Mouse (Mus musculus): ENCODE data around the gene Fam107a. TPM values are rescaled to one million over a fixed set of nuclear protein-coding genes. Genes with fewer than 3 reads are reported as not detected.

The Fam107a gene
- polyA plus RNA-seq, 1 experiment from 2014 or later = 0.11 TPM

DNA sequence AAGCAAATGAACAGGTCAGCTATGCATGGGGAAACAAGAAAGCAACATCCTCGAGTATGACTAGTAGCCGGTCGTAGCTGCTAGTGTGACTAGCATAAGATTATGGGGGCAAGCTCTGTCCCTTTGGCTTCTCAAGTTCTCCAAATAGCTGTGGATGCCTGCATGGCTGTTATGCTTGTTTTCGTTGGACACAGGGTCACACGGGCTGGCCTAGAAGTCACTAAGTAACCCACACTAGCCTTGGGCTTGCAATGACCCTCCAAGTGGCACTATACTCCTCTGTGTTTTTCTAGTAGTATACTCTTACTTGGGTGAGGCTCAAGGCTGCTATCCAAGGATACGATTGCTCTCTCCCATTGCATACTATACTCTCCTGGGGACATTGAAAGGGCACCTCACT is 2.7 kb downstream of the Fam107a start:
- no peaks in the 10 kb centered on the region for H3K36me3 ChIP-seq
- no peak overlapping the region for H3K27ac ChIP-seq (ENCODE audit: poor library complexity, severe bottlenecking)
- no peak overlapping the region for H3K4me3 ChIP-seq
- H3K4me1 ChIP-seq (replicated peaks) = peaks cover 19% of the 10 kb centered on the region
- no peak overlapping the region for H3K9ac ChIP-seq
- peaks cover 42% of the 10 kb centered on the region for H3K27me3 ChIP-seq (replicated peaks)
- ATAC-seq (ENCODE audit: insufficient number of reproducible peaks, low FRiP score) = no peak
- no peak overlapping the region for H3K4me2 ChIP-seq
- 80% methylated on average over 6 of the region's 6 CpGs for WGBS
- no peaks in the 10 kb centered on the region for H3K9me3 ChIP-seq (replicated peaks)

GRCm38 (mm10) chr14:8314536-8314935 is 3.3 kb downstream of the Fam107a start:
- Histone ChIP-seq H3K4me1 (replicated peaks) (peaks cover 25% of the 10 kb centered on the region), H3K36me3 (no peaks in the 10 kb centered on the region), H3K27ac (ENCODE audit: poor library complexity, severe bottlenecking) (no peak overlapping the region), H3K9me3 (replicated peaks) (no peaks in the 10 kb centered on the region), H3K4me2 (no peak overlapping the region), H3K9ac (no peak overlapping the region), H3K27me3 (replicated peaks) (peaks cover 42% of the 10 kb centered on the region), H3K4me3 (no peak overlapping the region)
- ATAC-seq (ENCODE audit: insufficient number of reproducible peaks, low FRiP score) = no peak
- WGBS = 29% methylated on average over 3 of the region's 3 CpGs

DNA sequence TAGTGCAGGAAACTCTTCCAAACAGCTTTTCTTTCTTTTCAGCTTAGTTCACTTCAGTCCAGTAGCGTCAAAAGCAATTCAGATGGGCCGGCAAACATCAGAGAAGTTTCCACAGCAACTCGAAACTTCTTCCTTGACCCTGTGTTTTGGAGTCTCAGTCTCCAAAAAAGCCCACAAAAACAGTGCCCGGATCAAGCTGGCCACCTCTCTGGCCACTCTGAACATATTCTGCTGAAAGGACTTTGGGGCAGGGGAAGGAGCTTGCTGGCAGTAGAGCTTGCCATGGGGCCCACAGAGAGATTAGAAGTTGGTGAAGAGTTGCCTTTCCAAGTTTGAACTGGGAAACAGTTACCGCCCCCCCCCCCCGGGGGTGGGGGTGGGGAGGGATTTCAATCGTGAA is 3.9 kb downstream of the Fam107a start:
- Histone ChIP-seq H3K27me3 (replicated peaks) (peaks cover 40% of the 10 kb centered on the region), H3K36me3 (no peaks in the 10 kb centered on the region), H3K9ac (no peak overlapping the region), H3K27ac (ENCODE audit: poor library complexity, severe bottlenecking) (no peak overlapping the region), H3K9me3 (replicated peaks) (no peaks in the 10 kb centered on the region), H3K4me2 (no peak overlapping the region), H3K4me1 (replicated peaks) (peaks cover 28% of the 10 kb centered on the region), H3K4me3 (no peak overlapping the region)
- no peak for ATAC-seq (ENCODE audit: insufficient number of reproducible peaks, low FRiP score)
- 43% methylated on average over 7 of the region's 7 CpGs for WGBS

DNA sequence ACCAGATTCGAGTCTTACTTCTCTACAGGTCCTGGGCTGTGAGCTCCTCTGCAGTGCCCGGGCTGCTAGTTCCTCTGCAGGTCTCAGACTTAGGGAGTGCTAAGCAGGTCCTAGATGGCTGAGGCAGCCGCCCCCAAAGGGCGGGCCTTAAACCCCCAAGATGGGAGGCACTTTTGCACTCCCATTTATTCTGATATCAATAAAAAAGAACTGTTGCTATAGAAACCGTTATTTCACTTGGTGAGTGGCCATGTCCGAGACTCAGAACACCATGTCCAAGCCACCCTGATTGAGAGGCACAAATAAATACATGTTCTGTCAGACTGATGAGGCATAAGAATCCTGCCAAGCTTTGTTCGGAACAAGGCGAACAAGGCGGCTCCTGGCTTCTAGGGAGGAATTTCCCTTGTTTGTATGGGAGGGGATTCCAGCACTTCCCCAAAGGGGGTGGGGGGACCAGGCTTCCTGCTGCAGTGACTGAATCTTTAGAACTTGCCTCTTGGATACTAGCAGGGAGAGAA is 8.1 kb downstream of the Fam107a start:
- Histone ChIP-seq H3K4me2 (peak overlapping the region; percentile 40), H3K36me3 (no peaks in the 10 kb centered on the region), H3K4me1 (replicated peaks) (peaks cover 16% of the 10 kb centered on the region), H3K27me3 (replicated peaks) (peaks cover under 1% of the 10 kb centered on the region; the same call in 1 of the 2 replicates), H3K4me3 (no peak overlapping the region), H3K27ac (ENCODE audit: poor library complexity, severe bottlenecking) (no peak overlapping the region), H3K9ac (no peak overlapping the region), H3K9me3 (replicated peaks) (no peaks in the 10 kb centered on the region)
- 0 out of 2 replicates have a peak, but pooled peaks have one; percentile 37 for ATAC-seq (ENCODE audit: insufficient number of reproducible peaks, low FRiP score)
- WGBS = 11% methylated on average over 9 of the region's 9 CpGs

GRCm38 (mm10) chr14:8308650-8309049 is 9.2 kb downstream of the Fam107a start:
- Histone ChIP-seq H3K4me1 (replicated peaks) (peaks cover 16% of the 10 kb centered on the region), H3K9ac (no peak overlapping the region), H3K27ac (ENCODE audit: poor library complexity, severe bottlenecking) (no peak overlapping the region), H3K4me3 (no peak overlapping the region), H3K27me3 (replicated peaks) (no peaks in the 10 kb centered on the region), H3K36me3 (no peaks in the 10 kb centered on the region), H3K9me3 (replicated peaks) (no peaks in the 10 kb centered on the region), H3K4me2 (no peak overlapping the region)
- WGBS = 46% methylated on average over 3 of the region's 3 CpGs
- ATAC-seq (ENCODE audit: insufficient number of reproducible peaks, low FRiP score) = no peak

- WGBS = 77% methylated on average over 6 of the region's 6 CpGs
- H3K4me3 ChIP-seq = no peak overlapping the region
- H3K36me3 ChIP-seq = no peaks in the 10 kb centered on the region
- no peak overlapping the region for H3K9ac ChIP-seq
- H3K27ac ChIP-seq (ENCODE audit: poor library complexity, severe bottlenecking) = no peak overlapping the region
- no peak overlapping the region for H3K4me2 ChIP-seq
- H3K27me3 ChIP-seq (replicated peaks) = no peaks in the 10 kb centered on the region
- H3K9me3 ChIP-seq (replicated peaks) = no peaks in the 10 kb centered on the region
- no peak for ATAC-seq (ENCODE audit: insufficient number of reproducible peaks, low FRiP score)
- peaks cover 21% of the 10 kb centered on the region for H3K4me1 ChIP-seq (replicated peaks)
These were observed 10.9 kb downstream of the Fam107a start for GRCm38 (mm10) chr14:8306884-8307283.

DNA sequence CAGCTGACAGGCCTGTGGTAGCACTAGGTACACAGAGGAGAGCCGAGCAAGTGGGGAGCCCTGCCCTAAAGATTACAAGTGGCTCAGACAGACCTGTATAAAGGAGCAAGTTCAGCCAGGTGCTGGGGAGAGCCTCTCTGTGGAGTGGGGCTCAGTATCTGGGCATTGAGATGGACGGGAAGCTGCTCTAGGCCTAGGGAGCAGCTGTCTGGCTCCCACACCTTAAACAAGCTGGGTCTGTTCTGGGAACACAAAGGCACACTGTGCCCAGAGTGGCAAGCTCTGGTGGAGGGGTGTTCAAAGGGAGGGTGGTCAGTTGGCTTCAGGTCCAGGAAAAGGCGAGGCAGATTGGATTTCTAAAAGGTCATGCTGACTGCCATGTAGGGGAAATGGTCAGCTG is 12.8 kb downstream of the Fam107a start:
- Histone ChIP-seq H3K9ac (no peak overlapping the region), H3K4me2 (no peak overlapping the region), H3K4me1 (replicated peaks) (peaks cover 17% of the 10 kb centered on the region), H3K36me3 (no peaks in the 10 kb centered on the region), H3K9me3 (replicated peaks) (no peaks in the 10 kb centered on the region), H3K27me3 (replicated peaks) (no peaks in the 10 kb centered on the region; the same call in 1 of the 2 replicates), H3K4me3 (no peak overlapping the region), H3K27ac (ENCODE audit: poor library complexity, severe bottlenecking) (no peak overlapping the region)
- WGBS = 54% methylated on average over 3 of the region's 3 CpGs
- ATAC-seq (ENCODE audit: insufficient number of reproducible peaks, low FRiP score) = no peak

DNA sequence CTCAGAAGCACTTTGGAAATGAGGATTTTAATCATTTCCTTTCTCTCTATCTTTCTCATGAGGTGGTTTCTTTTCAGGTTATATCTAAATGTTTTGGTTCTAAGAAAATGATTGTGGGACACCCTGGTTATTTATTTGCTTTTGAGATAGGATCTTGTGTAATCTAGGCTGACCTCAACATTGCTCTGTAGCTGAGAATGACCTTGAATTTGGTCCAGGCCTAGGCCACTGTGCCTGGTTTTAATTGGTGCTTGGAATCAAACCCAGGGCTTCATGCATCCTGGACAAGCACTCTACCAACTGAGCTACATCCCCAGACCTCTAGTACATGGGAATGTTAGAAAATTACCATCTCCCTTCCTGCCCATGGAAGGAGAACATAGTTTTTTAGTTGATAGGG is 13.7 kb downstream of the Fam107a start:
- peaks cover 2% of the 10 kb centered on the region; the same call in 1 of the 2 replicates for H3K27me3 ChIP-seq (replicated peaks)
- no peak overlapping the region for H3K4me2 ChIP-seq
- no peak overlapping the region for H3K27ac ChIP-seq (ENCODE audit: poor library complexity, severe bottlenecking)
- H3K36me3 ChIP-seq = no peaks in the 10 kb centered on the region
- H3K4me1 ChIP-seq (replicated peaks) = peaks cover 9% of the 10 kb centered on the region
- H3K9me3 ChIP-seq (replicated peaks) = no peaks in the 10 kb centered on the region
- ATAC-seq (ENCODE audit: insufficient number of reproducible peaks, low FRiP score) = no peak
- no peak overlapping the region for H3K9ac ChIP-seq
- H3K4me3 ChIP-seq = no peak overlapping the region

GRCm38 (mm10) chr14:8302687-8303086 is 15.1 kb downstream of the Fam107a start:
- Histone ChIP-seq H3K9me3 (replicated peaks) (no peaks in the 10 kb centered on the region), H3K4me1 (replicated peaks) (peaks cover 9% of the 10 kb centered on the region), H3K4me3 (no peak overlapping the region), H3K9ac (no peak overlapping the region), H3K27ac (ENCODE audit: poor library complexity, severe bottlenecking) (no peak overlapping the region), H3K27me3 (replicated peaks) (peaks cover 11% of the 10 kb centered on the region; the same call in 1 of the 2 replicates), H3K36me3 (no peaks in the 10 kb centered on the region), H3K4me2 (peak overlapping the region; percentile 28)
- 12% methylated on average over 10 of the region's 10 CpGs for WGBS
- ATAC-seq (ENCODE audit: insufficient number of reproducible peaks, low FRiP score) = no peak

GRCm38 (mm10) chr14:8300281-8300680 is 17.5 kb downstream of the Fam107a start:
- Histone ChIP-seq H3K27me3 (replicated peaks) (peaks cover 11% of the 10 kb centered on the region; the same call in 1 of the 2 replicates), H3K4me2 (no peak overlapping the region), H3K9me3 (replicated peaks) (no peaks in the 10 kb centered on the region), H3K36me3 (no peaks in the 10 kb centered on the region), H3K4me1 (replicated peaks) (peaks cover 8% of the 10 kb centered on the region), H3K4me3 (no peak overlapping the region), H3K27ac (ENCODE audit: poor library complexity, severe bottlenecking) (no peak overlapping the region), H3K9ac (no peak overlapping the region)
- WGBS = 27% methylated on average over 8 of the region's 8 CpGs
- no peak; the same call in 1 of the 2 replicates for ATAC-seq (ENCODE audit: insufficient number of reproducible peaks, low FRiP score)

DNA sequence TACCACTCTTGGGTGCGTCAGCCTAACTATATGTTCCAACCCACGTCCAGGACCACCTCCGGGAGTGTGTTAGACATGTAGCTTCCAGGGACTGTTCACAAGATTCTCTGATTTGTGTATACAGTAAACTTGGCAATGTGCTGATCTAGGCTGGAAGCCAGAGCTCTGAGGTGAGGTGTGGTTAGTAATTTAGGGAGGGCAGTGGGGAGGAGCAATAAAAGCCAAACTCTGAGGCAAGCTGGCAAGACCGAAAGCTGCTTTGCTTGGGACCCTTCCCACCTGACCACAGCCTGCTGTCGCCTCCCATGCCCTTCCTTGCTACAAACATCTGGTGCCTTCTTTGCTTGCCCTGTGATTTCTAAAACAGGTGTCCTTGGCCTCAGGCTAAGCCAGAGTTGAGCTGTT is 19.9 kb downstream of the Fam107a start:
- Histone ChIP-seq H3K36me3 (no peaks in the 10 kb centered on the region), H3K9me3 (replicated peaks) (no peaks in the 10 kb centered on the region), H3K27ac (ENCODE audit: poor library complexity, severe bottlenecking) (no peak overlapping the region), H3K27me3 (replicated peaks) (peaks cover 11% of the 10 kb centered on the region; the same call in 1 of the 2 replicates), H3K4me2 (no peak overlapping the region), H3K9ac (no peak overlapping the region), H3K4me3 (no peak overlapping the region), H3K4me1 (replicated peaks) (peaks cover 8% of the 10 kb centered on the region)
- WGBS = 75% methylated on average over 5 of the region's 5 CpGs
- ATAC-seq (ENCODE audit: insufficient number of reproducible peaks, low FRiP score) = no peak

DNA sequence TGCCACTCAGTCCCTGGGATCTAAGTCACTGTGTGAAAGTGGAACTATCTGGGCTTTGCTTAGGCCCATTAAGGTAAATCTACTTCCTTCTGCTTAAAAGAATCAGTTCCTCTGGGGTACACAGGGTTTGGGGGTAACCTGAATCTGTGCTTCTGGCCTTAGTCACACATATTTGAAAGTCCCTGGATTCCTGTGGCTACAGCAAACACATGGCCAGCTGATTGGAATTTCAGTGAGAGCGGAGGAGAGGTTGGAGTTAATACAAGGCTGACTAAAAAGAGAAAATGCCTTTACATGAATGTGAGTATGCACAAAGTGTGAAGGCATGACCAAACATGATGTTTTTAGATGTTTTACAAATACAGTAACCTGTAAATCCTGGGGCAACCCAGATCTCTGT is 23.6 kb downstream of the Fam107a start:
- Histone ChIP-seq H3K27me3 (replicated peaks) (peaks cover 11% of the 10 kb centered on the region; the same call in 1 of the 2 replicates), H3K4me2 (no peak overlapping the region), H3K9me3 (replicated peaks) (0 out of 2 replicates have a peak, but pooled peaks cover 6% of the 10 kb centered on the region), H3K4me1 (replicated peaks) (peaks cover 4% of the 10 kb centered on the region), H3K36me3 (no peaks in the 10 kb centered on the region), H3K9ac (no peak overlapping the region), H3K4me3 (no peak overlapping the region), H3K27ac (ENCODE audit: poor library complexity, severe bottlenecking) (no peak overlapping the region)
- ATAC-seq (ENCODE audit: insufficient number of reproducible peaks, low FRiP score) = no peak
- WGBS = 67% methylated on average over 1 of the region's 1 CpGs
